Mouse (Mus musculus) ES-E14 (cell line): Measurements from ENCODE around the gene Ubiad1. TPM values are rescaled to one million over a fixed set of nuclear protein-coding genes. Genes with fewer than 3 reads are reported as not detected.

Experiments
- DNase-seq: peaks from one replicate; pipeline ENCODE4 v3.0.0-alpha.2; 2013; ENCODE audit warnings: low read depth, low spot score
- H3K27ac ChIP-seq: 2 replicates; pipeline ENCODE4 v1.5.1; 2012; ENCODE audit warnings: low read depth, mild to moderate bottlenecking, low read length, moderate library complexity, mixed read lengths; ENCODE audit not compliant: poor library complexity, insufficient read depth, severe bottlenecking
- H3K36me3 ChIP-seq: 2 replicates; pipeline ENCODE4 v1.6.1; 2012; ENCODE audit warnings: mild to moderate bottlenecking, low read length, moderate library complexity, mixed read lengths; ENCODE audit not compliant: control insufficient read depth, poor library complexity, insufficient read depth, severe bottlenecking
- H3K4me1 ChIP-seq, 2 experiments: fragments of 150-350 bp in 1 of 2; sonication (generic) in 1 of 2; 2 replicates each; pipeline ENCODE4 v1.6.1; 2012; ENCODE audit warnings: low read length in 2 of 2, mild to moderate bottlenecking in 1 of 2, mixed read lengths in 1 of 2; ENCODE audit not compliant: control insufficient read depth in 2 of 2, insufficient read depth in 2 of 2, poor library complexity in 1 of 2
- H3K4me3 ChIP-seq, 2 experiments: fragments of 150-350 bp in 1 of 2; sonication (generic) in 1 of 2; 2 replicates each; pipeline ENCODE4 v1.5.1; 2012; ENCODE audit warnings: low read length in 2 of 2, low read depth in 1 of 2, mild to moderate bottlenecking in 1 of 2, mixed read lengths in 1 of 2; ENCODE audit not compliant: insufficient read depth in 1 of 2, poor library complexity in 1 of 2, severe bottlenecking in 1 of 2
- H3K9ac ChIP-seq: 2 replicates; pipeline ENCODE4 v1.6.1; 2012; ENCODE audit warnings: low read depth, mild to moderate bottlenecking, low read length, mixed read lengths; ENCODE audit not compliant: poor library complexity, insufficient read depth, severe bottlenecking
- H3K9me3 ChIP-seq: fragments of 150-350 bp; sonication (generic); 2 replicates; pipeline ENCODE4 v1.6.1; 2012; ENCODE audit warnings: low read depth, mild to moderate bottlenecking, low read length; ENCODE audit not compliant: control insufficient read depth, insufficient read depth
- CHD2 ChIP-seq: IDR thresholded peaks from 2 replicates; pipeline ENCODE4 v1.6.1; 2014; ENCODE audit warnings: mild to moderate bottlenecking, low read depth, low read length, inconsistent platforms
- HCFC1 ChIP-seq: IDR thresholded peaks from 2 replicates; pipeline ENCODE4 v1.6.1; 2012; ENCODE audit warnings: low read length, inconsistent platforms, borderline replicate concordance; ENCODE audit not compliant: insufficient read depth
- MAFK ChIP-seq: IDR thresholded peaks from 2 replicates; pipeline ENCODE4 v1.6.1; 2014; ENCODE audit warnings: mild to moderate bottlenecking, low read depth, low read length, inconsistent platforms; ENCODE audit not compliant: insufficient read depth
- ZC3H11A ChIP-seq: IDR thresholded peaks from 2 replicates; pipeline ENCODE4 v1.6.1; 2012; ENCODE audit warnings: low read depth, mild to moderate bottlenecking, inconsistent platforms, low read length, borderline replicate concordance
- ZNF384 ChIP-seq: IDR thresholded peaks from 2 replicates; pipeline ENCODE4 v1.6.1; 2012; ENCODE audit warnings: low read depth, low read length, inconsistent platforms
- in situ Hi-C, 2 experiments: fragments of 600-800 bp; cut with MboI; formaldehyde crosslinking; loops; one replicate each; pipeline ENCODE4 v1.15.1; 2025; ENCODE audit warnings: low sequenced_read_pairs in 2 of 2, inconsistent platforms in 1 of 2; ENCODE audit not compliant: unreplicated experiment in 2 of 2
- total RNA-seq: library from RNA; depleted of rRNA; stranded (reverse); fragments of 300-350 nt; gene quantifications from 2 replicates; pipeline ENCODE4 v1.2.3, GENCODE M21; 2012; rRNA removed

Gene Ubiad1
- 24.0 and 25.7 TPM in 2 replicates for total RNA-seq

- DNase-seq, result peak; percentile 82
- no peak within 1 kb of the TSS; the same call in 1 of the 2 replicates for H3K27ac ChIP-seq
- H3K36me3 ChIP-seq, result peaks cover 2% of the 10 kb centered on the region; the same call in 1 of the 2 replicates
- peak within 1 kb of the TSS; percentile 90 to 92 for H3K4me3 ChIP-seq
- in situ Hi-C loops, result no loop called here
- no peaks in the 10 kb centered on the region for H3K4me1 ChIP-seq
- TF ChIP-seq ZC3H11A (no peak), CHD2 (no peak), HCFC1 (peak; percentile 87), ZNF384 (no peak), MAFK (no peak)
- no peaks in the 10 kb centered on the region for H3K9me3 ChIP-seq
- H3K9ac ChIP-seq, result peak within 1 kb of the TSS; percentile 89
These were observed at the start of gene Ubiad1 for GRCm38 (mm10) chr4:148444250-148444967. TSS of gene Ubiad1 (minus strand) at chr4:148444771.

DNA sequence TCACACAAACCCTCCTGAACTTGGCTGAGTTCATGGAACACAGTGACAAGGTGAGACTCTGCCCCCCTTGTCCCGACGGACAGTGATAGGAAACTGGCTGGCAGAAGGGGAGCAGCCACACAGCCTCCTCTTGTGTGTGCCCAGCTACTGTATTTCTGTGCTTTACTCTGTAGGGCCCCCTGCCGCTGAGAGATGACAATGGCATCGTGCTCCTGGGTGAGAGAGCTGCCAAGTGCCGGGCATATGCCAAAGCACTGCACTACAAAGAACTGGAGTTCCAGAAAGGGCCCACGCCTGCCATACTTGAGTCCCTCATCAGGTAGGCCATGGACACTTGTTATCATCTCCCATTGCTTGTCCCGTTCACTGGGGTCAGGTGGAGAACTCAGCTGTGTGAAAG is 46.9 kb upstream of the Ubiad1 start:
- in situ Hi-C loops, result no loop called here
- no peak for DNase-seq
- Histone ChIP-seq H3K27ac (no peak overlapping the region), H3K36me3 (peaks cover 35% of the 10 kb centered on the region), H3K4me1 (peaks cover 0 to 14% of the 10 kb centered on the region in 2 experiments; a peak in 2 of 4 replicates), H3K9ac (no peak overlapping the region), H3K9me3 (no peaks in the 10 kb centered on the region), H3K4me3 (no peak overlapping the region)
- TF ChIP-seq HCFC1, result no peak
- TF ChIP-seq CHD2, result no peak
- no peak for TF ChIP-seq ZNF384
- no peak for TF ChIP-seq ZC3H11A
- TF ChIP-seq MAFK, result no peak

DNA sequence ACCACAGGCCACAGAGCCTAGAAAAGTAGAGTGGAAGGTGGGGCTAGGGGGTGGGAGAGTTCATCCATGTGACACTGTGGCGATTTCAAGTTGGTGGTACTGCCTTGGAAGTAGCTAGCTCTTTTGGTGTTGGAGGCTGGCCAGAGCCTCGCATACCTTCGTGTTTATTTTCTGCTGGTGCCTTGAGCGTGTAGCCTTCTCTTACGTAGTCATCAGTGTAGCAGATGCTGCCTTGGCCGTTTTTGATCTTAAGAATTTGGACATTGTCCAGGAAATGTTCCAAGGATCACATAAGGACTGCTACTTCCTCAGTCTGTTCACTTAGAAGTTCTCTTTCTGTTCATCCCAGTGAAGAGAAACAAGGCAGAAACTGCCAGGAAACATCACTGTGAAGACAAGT is 45.9 kb upstream of the Ubiad1 start:
- Histone ChIP-seq H3K4me3 (no peak overlapping the region), H3K36me3 (peaks cover 42% of the 10 kb centered on the region), H3K9ac (no peak overlapping the region), H3K27ac (no peak overlapping the region), H3K9me3 (no peaks in the 10 kb centered on the region), H3K4me1 (peaks cover 0 to 11% of the 10 kb centered on the region in 2 experiments; a peak in 2 of 4 replicates)
- in situ Hi-C loops, result no loop called here
- TF ChIP-seq ZC3H11A, result no peak
- no peak for TF ChIP-seq HCFC1
- DNase-seq, result no peak

DNA sequence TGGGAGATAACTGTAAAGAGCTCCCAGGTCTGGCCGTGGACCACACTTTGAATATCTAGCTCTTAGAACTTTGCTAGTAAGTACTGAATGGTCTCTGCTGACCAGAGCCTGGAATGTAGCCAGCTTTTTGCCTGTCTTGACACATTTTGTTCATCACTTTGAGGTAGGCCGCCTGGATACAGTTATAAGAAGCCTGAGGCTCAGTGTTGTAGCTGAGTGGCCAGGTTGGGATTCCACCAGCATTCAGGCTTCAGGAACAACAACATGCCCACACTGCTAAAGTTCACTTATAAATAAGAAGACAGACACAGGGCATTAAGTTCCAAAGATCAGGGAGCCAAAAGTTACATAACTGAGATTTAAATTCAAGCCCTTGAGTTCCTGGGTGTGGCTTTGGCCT is 43.3 kb upstream of the Ubiad1 start:
- no peak overlapping the region for H3K4me3 ChIP-seq
- in situ Hi-C loops, result no loop called here
- no peak overlapping the region for H3K9ac ChIP-seq
- peak overlapping the region; percentile 48; the same call in 1 of the 2 replicates for H3K27ac ChIP-seq
- TF ChIP-seq ZC3H11A (no peak), CHD2 (no peak), ZNF384 (no peak), HCFC1 (no peak), MAFK (no peak)
- H3K4me1 ChIP-seq, result peaks cover 0 to 8% of the 10 kb centered on the region in 2 experiments; a peak in 2 of 4 replicates
- peaks cover 56% of the 10 kb centered on the region for H3K36me3 ChIP-seq
- DNase-seq, result no peak
- no peaks in the 10 kb centered on the region for H3K9me3 ChIP-seq

GRCm38 (mm10) chr4:148484511-148484910 is 39.9 kb upstream of the Ubiad1 start:
- TF ChIP-seq HCFC1 (no peak), ZNF384 (no peak), CHD2 (no peak), MAFK (no peak), ZC3H11A (no peak)
- no peak for DNase-seq
- H3K9ac ChIP-seq, result no peak overlapping the region
- no peaks in the 10 kb centered on the region for H3K9me3 ChIP-seq
- peaks cover 50% of the 10 kb centered on the region for H3K36me3 ChIP-seq
- H3K27ac ChIP-seq, result no peak overlapping the region
- H3K4me1 ChIP-seq, result peaks cover 0 to 8% of the 10 kb centered on the region in 2 experiments; a peak in 2 of 4 replicates
- in situ Hi-C loops, result no loop called here
- no peak overlapping the region for H3K4me3 ChIP-seq
